Mouse (Mus musculus): Measurements from ENCODE around the gene Appbp2. TPM values are rescaled to one million over a fixed set of nuclear protein-coding genes. Genes with fewer than 3 reads are reported as not detected.

Appbp2 gene
- polyA plus RNA-seq, 1 experiment: 8.5 TPM

- no peak overlapping the region for H3K27ac ChIP-seq (ENCODE audit: control insufficient read depth, insufficient read depth, low read depth, low read length, poor library complexity)
- no peaks in the 10 kb centered on the region; the same call in 1 of the 2 replicates for H3K4me1 ChIP-seq (ENCODE audit: control insufficient read depth, insufficient read depth, low read length)
- H3K4me3 ChIP-seq (replicated peaks; ENCODE audit: control insufficient read depth, low read depth, low read length): no peak overlapping the region
- WGBS: 89% methylated on average over 6 of the region's 6 CpGs
- TF ChIP-seq POLR2A (IDR thresholded peaks at IDR 0.05; ENCODE audit: borderline replicate concordance, control insufficient read depth, low read depth, low read length): no peak
Observed at GRCm38 (mm10) chr11:85184839-85185238, 50.1 kb downstream of the Appbp2 start.

DNA sequence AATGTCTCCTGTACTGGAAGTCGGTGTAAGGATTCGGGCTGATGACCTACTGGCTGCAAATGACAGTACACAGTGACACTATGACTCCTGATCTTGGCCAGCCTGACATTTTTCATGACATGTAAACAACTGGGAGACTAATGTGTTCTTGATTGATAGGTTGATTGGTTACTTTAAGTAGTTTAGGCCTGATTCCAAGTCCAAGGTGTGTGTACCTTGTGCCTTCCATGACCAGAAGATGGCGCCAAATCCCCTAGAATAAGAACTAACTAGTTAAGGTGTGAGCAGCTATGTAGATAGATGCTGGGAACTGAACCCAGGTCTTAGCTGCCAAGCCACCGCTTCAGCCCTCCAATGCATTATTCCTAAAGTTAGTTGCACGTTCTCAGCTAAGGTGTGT is 50.8 kb downstream of the Appbp2 start:
- 85% methylated on average over 5 of the region's 5 CpGs for WGBS
- TF ChIP-seq POLR2A (IDR thresholded peaks at IDR 0.05; ENCODE audit: borderline replicate concordance, control insufficient read depth, low read depth, low read length) (no peak), CTCF (IDR thresholded peaks at IDR 0.05; ENCODE audit: control insufficient read depth, insufficient read depth, low read length) (peak; percentile 42)
- H3K27ac ChIP-seq (ENCODE audit: control insufficient read depth, insufficient read depth, low read depth, low read length, poor library complexity): no peak overlapping the region

DNA sequence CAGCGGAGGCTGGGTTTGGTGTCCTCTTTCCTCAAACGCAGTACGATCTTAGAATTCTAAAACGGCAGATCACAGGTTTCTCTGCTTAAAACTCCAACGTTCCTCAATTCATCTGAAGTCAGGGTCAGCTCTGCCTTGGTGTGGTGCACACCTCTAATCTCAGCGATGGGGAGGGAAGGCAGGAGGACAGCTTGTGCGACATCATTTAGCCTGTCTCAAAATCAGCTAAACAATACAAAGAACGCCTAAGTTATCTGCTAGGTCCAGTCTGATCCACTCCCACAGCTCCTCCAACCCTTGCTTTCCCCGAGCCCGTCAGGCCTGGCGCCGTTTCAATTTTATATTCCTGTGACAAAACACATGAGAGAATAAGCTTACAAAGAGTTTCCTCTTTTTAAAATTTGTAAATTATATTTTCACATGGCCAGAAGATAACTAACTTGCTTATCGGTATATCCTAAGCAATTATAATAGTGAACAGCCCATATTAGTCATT is 51.6 kb downstream of the Appbp2 start:
- no peak overlapping the region for H3K4me3 ChIP-seq (replicated peaks; ENCODE audit: control insufficient read depth, low read depth, low read length)
- no peak for TF ChIP-seq POLR2A (IDR thresholded peaks at IDR 0.05; ENCODE audit: borderline replicate concordance, control insufficient read depth, low read depth, low read length)
- no peak for TF ChIP-seq CTCF (IDR thresholded peaks at IDR 0.05; ENCODE audit: control insufficient read depth, insufficient read depth, low read length)
- H3K27ac ChIP-seq (ENCODE audit: control insufficient read depth, insufficient read depth, low read depth, low read length, poor library complexity): no peak overlapping the region
- 20% methylated on average over 13 of the region's 13 CpGs for WGBS
- no peaks in the 10 kb centered on the region; the same call in 1 of the 2 replicates for H3K4me1 ChIP-seq (ENCODE audit: control insufficient read depth, insufficient read depth, low read length)

More for the DNA sequence above, 50.8 kb downstream of the Appbp2 start:
- Histone ChIP-seq H3K4me1 (ENCODE audit: control insufficient read depth, insufficient read depth, low read length) (no peaks in the 10 kb centered on the region; the same call in 1 of the 2 replicates), H3K4me3 (replicated peaks; ENCODE audit: control insufficient read depth, low read depth, low read length) (no peak overlapping the region)

DNA sequence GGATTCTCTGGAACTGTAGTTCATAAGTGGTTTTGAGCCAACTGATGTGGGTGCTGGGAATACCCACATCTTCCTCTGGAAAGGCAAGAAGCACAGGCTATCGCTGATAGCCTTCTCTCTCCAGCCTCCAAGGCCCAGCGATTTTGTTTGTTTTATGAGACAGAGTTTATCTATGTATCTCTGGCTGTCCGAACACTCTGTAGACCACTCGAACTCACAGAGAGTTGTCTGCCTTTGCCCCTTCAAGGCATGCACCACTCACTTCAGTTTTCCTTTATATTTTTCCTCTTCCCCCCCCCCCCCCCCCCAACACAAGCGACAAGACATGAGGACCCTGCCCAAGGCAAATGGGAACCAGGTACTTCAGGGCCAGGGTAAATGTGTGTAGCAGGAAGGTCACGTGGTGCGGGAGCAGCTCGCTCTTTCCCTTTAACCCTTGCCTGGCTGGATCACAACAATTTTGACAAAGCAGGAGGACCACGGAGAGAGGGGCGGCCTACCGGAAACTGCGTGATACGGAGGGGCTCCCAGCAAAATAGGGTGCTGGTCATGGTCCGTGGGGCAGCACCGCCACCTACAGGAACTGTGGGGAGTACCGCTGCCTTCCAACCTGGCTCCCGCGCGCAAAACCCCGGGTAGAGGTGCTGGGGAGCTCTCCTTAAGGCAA is 52.2 kb downstream of the Appbp2 start:
- Histone ChIP-seq H3K27ac (ENCODE audit: control insufficient read depth, insufficient read depth, low read depth, low read length, poor library complexity) (no peak overlapping the region), H3K4me3 (replicated peaks; ENCODE audit: control insufficient read depth, low read depth, low read length) (peak overlapping the region; percentile 49), H3K4me1 (ENCODE audit: control insufficient read depth, insufficient read depth, low read length) (no peaks in the 10 kb centered on the region; the same call in 1 of the 2 replicates)
- 8% methylated on average over 20 of the region's 20 CpGs for WGBS
- TF ChIP-seq POLR2A (IDR thresholded peaks at IDR 0.05; ENCODE audit: borderline replicate concordance, control insufficient read depth, low read depth, low read length) (0 out of 2 replicates have a peak, but pooled peaks have one; percentile 25), CTCF (IDR thresholded peaks at IDR 0.05; ENCODE audit: control insufficient read depth, insufficient read depth, low read length) (peak; percentile 81)

- Histone ChIP-seq H3K4me1 (ENCODE audit: control insufficient read depth, insufficient read depth, low read length) (no peaks in the 10 kb centered on the region; the same call in 1 of the 2 replicates), H3K27ac (ENCODE audit: control insufficient read depth, insufficient read depth, low read depth, low read length, poor library complexity) (no peak overlapping the region), H3K4me3 (replicated peaks; ENCODE audit: control insufficient read depth, low read depth, low read length) (no peak overlapping the region)
- no peak for TF ChIP-seq POLR2A (IDR thresholded peaks at IDR 0.05; ENCODE audit: borderline replicate concordance, control insufficient read depth, low read depth, low read length)
- no peak for TF ChIP-seq CTCF (IDR thresholded peaks at IDR 0.05; ENCODE audit: control insufficient read depth, insufficient read depth, low read length)
- WGBS: 80% methylated on average over 4 of the region's 4 CpGs
Observed at GRCm38 (mm10) chr11:85178413-85178812, 56.5 kb downstream of the Appbp2 start.

DNA sequence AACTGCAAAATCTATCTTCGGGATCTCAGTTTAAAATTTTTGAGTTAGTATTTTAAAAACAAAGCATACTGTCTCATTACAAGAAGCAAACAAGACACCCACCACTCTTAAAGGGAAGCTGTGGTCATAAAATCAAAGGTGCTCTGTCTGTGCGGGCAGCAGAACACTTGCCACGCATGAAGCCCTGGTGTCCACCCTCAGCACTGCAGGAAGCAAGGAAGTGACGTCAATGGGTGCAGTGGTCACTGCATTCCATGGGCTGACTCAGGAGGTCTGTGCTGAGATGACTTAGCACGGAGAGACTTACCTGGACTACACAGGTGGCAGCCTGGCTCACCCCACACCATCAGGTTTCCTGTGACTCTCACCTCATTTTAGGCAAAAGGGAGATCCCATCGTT is 57.2 kb downstream of the Appbp2 start:
- 66% methylated on average over 6 of the region's 6 CpGs for WGBS
- no peaks in the 10 kb centered on the region for H3K4me1 ChIP-seq (ENCODE audit: control insufficient read depth, insufficient read depth, low read length)
- no peak for TF ChIP-seq POLR2A (IDR thresholded peaks at IDR 0.05; ENCODE audit: borderline replicate concordance, control insufficient read depth, low read depth, low read length)
- no peak overlapping the region for H3K27ac ChIP-seq (ENCODE audit: control insufficient read depth, insufficient read depth, low read depth, low read length, poor library complexity)
- no peak overlapping the region for H3K4me3 ChIP-seq (replicated peaks; ENCODE audit: control insufficient read depth, low read depth, low read length)

- 47% methylated on average over 3 of the region's 3 CpGs for WGBS
- TF ChIP-seq POLR2A (IDR thresholded peaks at IDR 0.05; ENCODE audit: borderline replicate concordance, control insufficient read depth, low read depth, low read length): no peak
- TF ChIP-seq CTCF (IDR thresholded peaks at IDR 0.05; ENCODE audit: control insufficient read depth, insufficient read depth, low read length): no peak
- Histone ChIP-seq H3K4me1 (ENCODE audit: control insufficient read depth, insufficient read depth, low read length) (no peaks in the 10 kb centered on the region), H3K4me3 (replicated peaks; ENCODE audit: control insufficient read depth, low read depth, low read length) (no peak overlapping the region), H3K27ac (ENCODE audit: control insufficient read depth, insufficient read depth, low read depth, low read length, poor library complexity) (no peak overlapping the region)
Observed at GRCm38 (mm10) chr11:85175941-85176340, 59.0 kb downstream of the Appbp2 start.

- 49% methylated on average over 2 of the region's 2 CpGs for WGBS
- no peaks in the 10 kb centered on the region for H3K4me1 ChIP-seq (ENCODE audit: control insufficient read depth, insufficient read depth, low read length)
- TF ChIP-seq CTCF (IDR thresholded peaks at IDR 0.05; ENCODE audit: control insufficient read depth, insufficient read depth, low read length) (no peak), POLR2A (IDR thresholded peaks at IDR 0.05; ENCODE audit: borderline replicate concordance, control insufficient read depth, low read depth, low read length) (no peak)
- H3K27ac ChIP-seq (ENCODE audit: control insufficient read depth, insufficient read depth, low read depth, low read length, poor library complexity): no peak overlapping the region
- H3K4me3 ChIP-seq (replicated peaks; ENCODE audit: control insufficient read depth, low read depth, low read length): no peak overlapping the region
Observed at GRCm38 (mm10) chr11:85170833-85171232, 64.1 kb downstream of the Appbp2 start.

Data from bone marrow, adult 2 months (tissue).